Mouse (Mus musculus): Measurements from ENCODE around the gene Sgo2a.
"Not testable (repeated sequence)": the region's sequence is repeated elsewhere in the genome, so short reads cannot be mapped to it uniquely, and the experiment has no call there.

Gene Sgo2a

GRCm38 (mm10) chr1:57995432-57996132 is at the start of gene Sgo2a:
TSS of gene Sgo2a (plus strand) at chr1:57995971.
- DNase-seq = peak; percentile 91

GRCm38 (mm10) chr1:57947552-57948347 is 48.0 kb upstream of the Sgo2a start:
- no peak for DNase-seq

GRCm38 (mm10) chr1:57949195-57949594 is 46.6 kb upstream of the Sgo2a start:
- no peak for DNase-seq

GRCm38 (mm10) chr1:57949716-57950115 is 46.1 kb upstream of the Sgo2a start:
- DNase-seq = no peak

- DNase-seq = no peak
Observed at GRCm38 (mm10) chr1:57952509-57952908, 43.3 kb upstream of the Sgo2a start.

GRCm38 (mm10) chr1:57953586-57954375 is 42.0 kb upstream of the Sgo2a start:
- DNase-seq = no peak

- no peak for DNase-seq
Observed at GRCm38 (mm10) chr1:57954376-57954765, 41.4 kb upstream of the Sgo2a start.

GRCm38 (mm10) chr1:57955774-57956173 is 40.0 kb upstream of the Sgo2a start:
- no peak for DNase-seq

- DNase-seq = peak; percentile 98
Observed at GRCm38 (mm10) chr1:57969327-57970271, 26.2 kb upstream of the Sgo2a start.

- no peak for DNase-seq
Observed at GRCm38 (mm10) chr1:57971588-57971987, 24.2 kb upstream of the Sgo2a start.

- no peak for DNase-seq
Observed at GRCm38 (mm10) chr1:57976860-57977259, 18.9 kb upstream of the Sgo2a start.

- DNase-seq = no peak
Observed at GRCm38 (mm10) chr1:57989052-57989600, 6.6 kb upstream of the Sgo2a start.

GRCm38 (mm10) chr1:57991277-57991676 is 4.5 kb upstream of the Sgo2a start:
- no peak for DNase-seq

GRCm38 (mm10) chr1:57996133-57996615 is 403 bp downstream of the Sgo2a start:
- DNase-seq = no peak

- no peak for DNase-seq
Observed at GRCm38 (mm10) chr1:57998146-57998545, 2.4 kb downstream of the Sgo2a start.

- DNase-seq = not testable (repeated sequence)
Observed at GRCm38 (mm10) chr1:58006388-58006787, 10.6 kb downstream of the Sgo2a start.

GRCm38 (mm10) chr1:58018856-58019255 is 23.1 kb downstream of the Sgo2a start, which contains the start of gene Kctd18:
TSS of gene Kctd18 (minus strand) at chr1:58018956.
- DNase-seq = no peak

GRCm38 (mm10) chr1:58027707-58028106 is 31.9 kb downstream of the Sgo2a start:
- no peak for DNase-seq

GRCm38 (mm10) chr1:58029636-58030117 is 33.9 kb downstream of the Sgo2a start, which contains the start of gene Aox1:
TSS of gene Aox1 (plus strand) at chr1:58029931.
- DNase-seq = no peak

- DNase-seq = peak; percentile 37
Observed at GRCm38 (mm10) chr1:58030156-58030871, 34.5 kb downstream of the Sgo2a start.

All from right cerebral cortex, postnatal 4 days (tissue).